Mouse (Mus musculus): ENCODE results near the gene Fut2. TPM values are rescaled to one million over a fixed set of nuclear protein-coding genes. Genes with fewer than 3 reads are reported as not detected.

The Fut2 gene
- total and polyA plus RNA-seq, 3 experiments = not detected

GRCm38 (mm10) chr7:45709036-45709435 is 42.8 kb upstream of the Fut2 start:
- peaks cover 35 to 53% of the 10 kb centered on the region in 2 experiments for H3K36me3 ChIP-seq (replicated peaks in 1 of 2; ENCODE audit: control insufficient read depth in 1 of 2, insufficient read depth in 1 of 2, low read length in 1 of 2)
- H3K9me3 ChIP-seq (replicated peaks; ENCODE audit: low read length) = no peaks in the 10 kb centered on the region
- H3K79me2 ChIP-seq (replicated peaks; ENCODE audit: control insufficient read depth, extremely low read depth, insufficient read depth, poor library complexity, severe bottlenecking) = peaks cover 3% of the 10 kb centered on the region
- no peak overlapping the region for H3K9ac ChIP-seq (ENCODE audit: insufficient read depth, low read depth)
- dilution Hi-C loops (cut with MboI; ENCODE audit: extremely low pct_ligation_motif_present, extremely low pct_unique_long_range_greater_than_20kb, low sequenced_read_pairs) = no loop called here
- in situ Hi-C loops (cut with MboI; ENCODE audit: low pct_ligation_motif_present, low pct_unique_long_range_greater_than_20kb, low sequenced_read_pairs) = no loop called here
- H3K4me2 ChIP-seq (ENCODE audit: insufficient read depth, low read depth, poor library complexity, severe bottlenecking) = peak overlapping the region; percentile 91; the same call in 1 of the 2 replicates
- no peak for TF ChIP-seq IRF4 (IDR thresholded peaks at IDR 0.05; ENCODE audit: low read depth, low read length)
- no peak for TF ChIP-seq ELF1 (IDR thresholded peaks at IDR 0.05; ENCODE audit: low read depth, low read length)
- 0 out of 2 replicates have a peak, but pooled peaks have one; percentile 5 for TF ChIP-seq SIN3A (IDR thresholded peaks at IDR 0.05; ENCODE audit: low read length)
- TF ChIP-seq MXI1 (IDR thresholded peaks at IDR 0.05; ENCODE audit: low read depth, low read length) = 0 out of 2 replicates have a peak, but pooled peaks have one; percentile 16
- TF ChIP-seq RCOR1 (conservative IDR thresholded peaks at IDR 0.05; ENCODE audit: low read depth, low read length) = no peak
- no peak overlapping the region for H3K4me3 ChIP-seq (replicated peaks in 1 of 3; ENCODE audit: low read depth in 2 of 3, low read length in 2 of 3, poor library complexity in 1 of 3)
- H3K4me1 ChIP-seq (ENCODE audit: control insufficient read depth in 1 of 2, insufficient read depth in 2 of 2) = peaks cover 0 to 35% of the 10 kb centered on the region in 2 experiments; a peak in 2 of 4 replicates
- DNase-seq (ENCODE audit: extremely low read depth) = no peak
- H3K27me3 ChIP-seq (replicated peaks) = no peaks in the 10 kb centered on the region
- no peak overlapping the region for H3K27ac ChIP-seq (ENCODE audit: insufficient read depth, low read depth)

DNA sequence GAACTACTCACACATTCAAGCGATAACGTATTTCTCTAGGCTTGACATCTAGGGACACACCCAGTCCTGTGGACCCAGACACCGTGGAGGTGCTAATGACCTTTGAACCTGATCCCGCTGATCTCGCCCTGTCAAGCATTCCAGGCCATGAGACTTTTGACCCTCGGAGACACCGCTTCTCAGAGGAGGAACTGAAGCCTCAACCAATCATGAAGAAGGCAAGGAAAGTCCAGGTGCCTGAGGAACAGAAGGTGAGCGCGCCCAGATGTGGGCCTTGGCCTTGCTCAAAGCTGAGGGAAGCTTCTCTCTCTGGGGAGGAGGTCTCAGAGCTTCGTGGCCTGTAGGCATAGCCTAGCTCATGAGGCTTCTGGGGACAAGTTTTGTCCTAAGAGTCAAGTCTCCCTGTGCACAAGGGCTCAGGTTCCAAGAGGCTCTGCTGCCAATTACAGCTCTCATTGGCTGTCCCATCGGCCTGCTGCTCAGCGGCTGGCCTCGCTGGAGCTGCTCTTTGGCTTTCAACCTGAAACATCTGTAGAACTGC is 42.1 kb upstream of the Fut2 start:
- H3K9ac ChIP-seq (ENCODE audit: insufficient read depth, low read depth) = peak overlapping the region; percentile 50
- H3K9me3 ChIP-seq (replicated peaks; ENCODE audit: low read length) = no peaks in the 10 kb centered on the region
- in situ Hi-C loops (cut with MboI; ENCODE audit: low pct_ligation_motif_present, low pct_unique_long_range_greater_than_20kb, low sequenced_read_pairs) = no loop called here
- H3K4me3 ChIP-seq (replicated peaks in 1 of 3; ENCODE audit: low read depth in 2 of 3, low read length in 2 of 3, poor library complexity in 1 of 3) = peak overlapping the region; percentile 17 to 77 (median 53)
- H3K27ac ChIP-seq (ENCODE audit: insufficient read depth, low read depth) = peak overlapping the region; percentile 87
- peaks cover 31 to 46% of the 10 kb centered on the region in 2 experiments for H3K36me3 ChIP-seq (replicated peaks in 1 of 2; ENCODE audit: control insufficient read depth in 1 of 2, insufficient read depth in 1 of 2, low read length in 1 of 2)
- dilution Hi-C loops (cut with MboI; ENCODE audit: extremely low pct_ligation_motif_present, extremely low pct_unique_long_range_greater_than_20kb, low sequenced_read_pairs) = no loop called here
- peak overlapping the region; percentile 91 for H3K4me2 ChIP-seq (ENCODE audit: insufficient read depth, low read depth, poor library complexity, severe bottlenecking)
- TF ChIP-seq JUND (conservative IDR thresholded peaks at IDR 0.05; ENCODE audit: low read depth, low read length) (0 out of 2 replicates have a peak, but pooled peaks have one; percentile 4), UBTF (IDR thresholded peaks at IDR 0.05; ENCODE audit: low read depth, low read length) (0 out of 2 replicates have a peak, but pooled peaks have one; percentile 26), GABPA (IDR thresholded peaks at IDR 0.05; ENCODE audit: insufficient replicate concordance, low read depth, low read length) (no peak)
- no peaks in the 10 kb centered on the region for H3K79me2 ChIP-seq (replicated peaks; ENCODE audit: control insufficient read depth, extremely low read depth, insufficient read depth, poor library complexity, severe bottlenecking)
- no peaks in the 10 kb centered on the region for H3K27me3 ChIP-seq (replicated peaks)
- H3K4me1 ChIP-seq (ENCODE audit: control insufficient read depth in 1 of 2, insufficient read depth in 2 of 2) = peaks cover 0 to 38% of the 10 kb centered on the region in 2 experiments; a peak in 2 of 4 replicates
- DNase-seq (ENCODE audit: extremely low read depth) = no peak

- Histone ChIP-seq H3K4me1 (ENCODE audit: control insufficient read depth in 1 of 2, insufficient read depth in 2 of 2) (peaks cover 0 to 46% of the 10 kb centered on the region in 2 experiments; a peak in 2 of 4 replicates), H3K9ac (ENCODE audit: insufficient read depth, low read depth) (peak overlapping the region; percentile 75), H3K27ac (ENCODE audit: insufficient read depth, low read depth) (peak overlapping the region; percentile 87)
- TF ChIP-seq EP300 (IDR thresholded peaks at IDR 0.05; ENCODE audit: low read length) (no peak), MEF2A (IDR thresholded peaks at IDR 0.05; ENCODE audit: borderline replicate concordance, low read depth, low read length) (peak; percentile 58; the same call in 1 of the 2 replicates), PAX5 (IDR thresholded peaks at IDR 0.05; ENCODE audit: low read length) (no peak), RAD21 (IDR thresholded peaks at IDR 0.05; ENCODE audit: low read depth, low read length) (no peak), GABPA (IDR thresholded peaks at IDR 0.05; ENCODE audit: insufficient replicate concordance, low read depth, low read length) (no peak), MAFK (IDR thresholded peaks at IDR 0.05; ENCODE audit: insufficient replicate concordance, low read length) (no peak), KAT2A (IDR thresholded peaks at IDR 0.05; ENCODE audit: insufficient replicate concordance, low read length) (no peak), RCOR1 (conservative IDR thresholded peaks at IDR 0.05; ENCODE audit: low read depth, low read length) (no peak), ETS1 (conservative IDR thresholded peaks at IDR 0.05; ENCODE audit: low read depth, low read length) (peak; percentile 91), POLR2AphosphoS2 (IDR thresholded peaks at IDR 0.05; ENCODE audit: low read depth, low read length) (no peak), NRF1 (IDR thresholded peaks at IDR 0.05; ENCODE audit: low read depth, low read length) (peak; percentile 79), JUN (IDR thresholded peaks at IDR 0.05; ENCODE audit: insufficient read depth, low read depth, low read length) (no peak), USF1 (IDR thresholded peaks at IDR 0.05; ENCODE audit: low read depth, low read length) (peak; percentile 88), MYC (IDR thresholded peaks at IDR 0.05; ENCODE audit: low read depth, low read length) (peak; percentile 74), TCF12 (IDR thresholded peaks at IDR 0.05; ENCODE audit: low read depth, low read length) (peak; percentile 62; the same call in 1 of the 2 replicates), USF2 (conservative IDR thresholded peaks at IDR 0.05; ENCODE audit: low read depth, low read length) (peak; percentile 80), CHD1 (IDR thresholded peaks at IDR 0.05; ENCODE audit: low read depth, low read length) (no peak)
Measured at GRCm38 (mm10) chr7:45707375-45707967, 41.3 kb upstream of the Fut2 start.

More at GRCm38 (mm10) chr7:45707375-45707967, 41.3 kb upstream of the Fut2 start:
- Histone ChIP-seq H3K4me2 (ENCODE audit: insufficient read depth, low read depth, poor library complexity, severe bottlenecking) (peak overlapping the region; percentile 91), H3K4me3 (replicated peaks in 1 of 3; ENCODE audit: low read depth in 2 of 3, low read length in 2 of 3, poor library complexity in 1 of 3) (peak overlapping the region; percentile 53 to 77 (median 56)), H3K9me3 (replicated peaks; ENCODE audit: low read length) (no peaks in the 10 kb centered on the region), H3K79me2 (replicated peaks; ENCODE audit: control insufficient read depth, extremely low read depth, insufficient read depth, poor library complexity, severe bottlenecking) (no peaks in the 10 kb centered on the region), H3K36me3 (replicated peaks in 1 of 2; ENCODE audit: control insufficient read depth in 1 of 2, insufficient read depth in 1 of 2, low read length in 1 of 2) (peaks cover 23 to 37% of the 10 kb centered on the region in 2 experiments), H3K27me3 (replicated peaks) (no peaks in the 10 kb centered on the region)
- peak; percentile 91 for DNase-seq (ENCODE audit: extremely low read depth)
- in situ Hi-C loops (cut with MboI; ENCODE audit: low pct_ligation_motif_present, low pct_unique_long_range_greater_than_20kb, low sequenced_read_pairs) = no loop called here
- dilution Hi-C loops (cut with MboI; ENCODE audit: extremely low pct_ligation_motif_present, extremely low pct_unique_long_range_greater_than_20kb, low sequenced_read_pairs) = no loop called here
